Mouse (Mus musculus) small intestine, adult 2 months (tissue): ENCODE results near the gene Bbs10.

ENCODE experiments used
- CTCF ChIP-seq: fragments of 200-500 bp; IDR thresholded peaks from 2 replicates; pipeline ENCODE4 v1.5.1; 2012; ENCODE audit warnings: low read depth, mild to moderate bottlenecking, control low read depth, inconsistent platforms, low read length, moderate library complexity, mixed read lengths; ENCODE audit not compliant: insufficient replicate concordance, insufficient read length; ENCODE audit errors: extremely low read depth
- POLR2A ChIP-seq: fragments of 200-500 bp; IDR thresholded peaks from 2 replicates; pipeline ENCODE4 v1.6.1; 2012; ENCODE audit warnings: low read depth, mild to moderate bottlenecking, control low read depth, inconsistent platforms, low read length, moderate library complexity

GRCm38 (mm10) chr10:111313282-111313681 lies 14.8 kb downstream of the Bbs10 start:
- TF ChIP-seq CTCF (no peak), POLR2A (no peak)
